Mouse (Mus musculus) MEL (cell line): Measurements from ENCODE around the gene Amz1. TPM values are rescaled to one million over a fixed set of nuclear protein-coding genes. Genes with fewer than 3 reads are reported as not detected.

Experiments
- DNase-seq: peaks from one replicate; pipeline ENCODE4 v3.0.0; 2011; ENCODE audit warnings: low read depth, low spot score
- H3K27ac ChIP-seq: 2 replicates; pipeline ENCODE4 v1.5.1; 2012; ENCODE audit warnings: low read depth, mild to moderate bottlenecking, control low read depth, low read length, moderate library complexity; ENCODE audit not compliant: control insufficient read depth
- H3K27me3 ChIP-seq, 2 experiments: fragments of 150-350 bp in 1 of 2; sonication (generic) in 1 of 2; 2 replicates each; pipeline ENCODE4 v1.6.1; 2012; ENCODE audit warnings: low read length in 2 of 2, mild to moderate bottlenecking in 2 of 2, improper control_type of control experiment in 1 of 2, moderate library complexity in 1 of 2; ENCODE audit not compliant: insufficient read depth in 2 of 2, control insufficient read depth in 1 of 2
- H3K36me3 ChIP-seq, 2 experiments: 2 replicates each; pipeline ENCODE4 v1.6.1; 2012 to 2014; ENCODE audit warnings: low read length in 2 of 2, improper control_type of control experiment in 1 of 2, inconsistent platforms in 1 of 2, mild to moderate bottlenecking in 1 of 2; ENCODE audit not compliant: insufficient read depth in 2 of 2, control insufficient read depth in 1 of 2
- H3K4me1 ChIP-seq, 2 experiments: fragments of 150-350 bp in 1 of 2; sonication (generic) in 1 of 2; 2 replicates each; pipeline ENCODE4 v1.6.1; 2012; ENCODE audit warnings: low read length in 2 of 2, improper control_type of control experiment in 1 of 2, mild to moderate bottlenecking in 1 of 2; ENCODE audit not compliant: insufficient read depth in 2 of 2, control insufficient read depth in 1 of 2
- H3K4me3 ChIP-seq, 2 experiments: fragments of 150-350 bp in 1 of 2; sonication (generic) in 1 of 2; 2 replicates each; pipeline ENCODE4 v1.5.1; 2012; ENCODE audit warnings: low read depth in 2 of 2, low read length in 2 of 2, mild to moderate bottlenecking in 2 of 2, moderate library complexity in 2 of 2, control low read depth in 1 of 2, improper control_type of control experiment in 1 of 2; ENCODE audit not compliant: control insufficient read depth in 1 of 2, insufficient read depth in 1 of 2
- H3K79me2 ChIP-seq: 2 replicates; pipeline ENCODE4 v1.6.1; 2012; ENCODE audit warnings: mild to moderate bottlenecking, low read length, moderate library complexity; ENCODE audit not compliant: control insufficient read depth, poor library complexity, insufficient read depth
- H3K9ac ChIP-seq: 2 replicates; pipeline ENCODE4 v1.6.1; 2012; ENCODE audit warnings: low read depth, mild to moderate bottlenecking, control low read depth, low read length, moderate library complexity; ENCODE audit not compliant: control insufficient read depth, poor library complexity, severe bottlenecking
- H3K9me3 ChIP-seq: fragments of 150-350 bp; sonication (generic); replicated peaks from 2 replicates; pipeline ENCODE4 v1.6.1; 2012; ENCODE audit warnings: mild to moderate bottlenecking, low read length, improper control_type of control experiment, moderate library complexity; ENCODE audit not compliant: insufficient read depth
- BHLHE40 ChIP-seq: IDR thresholded peaks from 2 replicates; pipeline ENCODE4 v1.6.1; 2012; ENCODE audit warnings: low read depth, mild to moderate bottlenecking, inconsistent platforms, low read length, improper control_type of control experiment, borderline replicate concordance
- CHD1 ChIP-seq: IDR thresholded peaks from 2 replicates; pipeline ENCODE4 v1.6.1; 2012; ENCODE audit warnings: low read depth, mild to moderate bottlenecking, inconsistent platforms, low read length, improper control_type of control experiment
- CHD2 ChIP-seq: IDR thresholded peaks from 2 replicates; pipeline ENCODE4 v1.6.1; 2011; ENCODE audit warnings: low read length, improper control_type of control experiment
- CTCF ChIP-seq, 3 experiments: IDR thresholded peaks in 2 of 3; conservative IDR thresholded peaks in 1 of 3; 2 replicates each; pipeline ENCODE4 v1.5.1; 2011 to 2012; ENCODE audit warnings: low read length in 3 of 3, low read depth in 2 of 3, mild to moderate bottlenecking in 2 of 3, improper control_type of control experiment in 1 of 3, inconsistent platforms in 1 of 3, mixed read lengths in 1 of 3, moderate library complexity in 1 of 3; ENCODE audit not compliant: control insufficient read depth in 1 of 3, insufficient read depth in 1 of 3, poor library complexity in 1 of 3, severe bottlenecking in 1 of 3
- E2F4 ChIP-seq: IDR thresholded peaks from 2 replicates; pipeline ENCODE4 v1.6.1; 2011; ENCODE audit warnings: low read depth, low read length, improper control_type of control experiment, borderline replicate concordance
- ELF1 ChIP-seq: IDR thresholded peaks from 2 replicates; pipeline ENCODE4 v1.6.1; 2014; ENCODE audit warnings: low read depth, mild to moderate bottlenecking, inconsistent platforms, low read length, improper control_type of control experiment, moderate library complexity
- EP300 ChIP-seq, 2 experiments: IDR thresholded peaks; 2 replicates each; pipeline ENCODE4 v1.6.1; 2011; ENCODE audit warnings: improper control_type of control experiment in 2 of 2, low read length in 2 of 2, low read depth in 1 of 2, mild to moderate bottlenecking in 1 of 2
- ETS1 ChIP-seq: IDR thresholded peaks from 2 replicates; pipeline ENCODE4 v1.6.1; 2012; ENCODE audit warnings: low read depth, mild to moderate bottlenecking, inconsistent platforms, low read length, improper control_type of control experiment, moderate library complexity
- GABPA ChIP-seq: IDR thresholded peaks from 2 replicates; pipeline ENCODE4 v1.6.1; 2012; ENCODE audit warnings: low read depth, mild to moderate bottlenecking, inconsistent platforms, low read length, improper control_type of control experiment, moderate library complexity
- GATA1 ChIP-seq: IDR thresholded peaks from 2 replicates; pipeline ENCODE4 v1.6.1; 2011; ENCODE audit warnings: low read depth, low read length, improper control_type of control experiment
- HCFC1 ChIP-seq: IDR thresholded peaks from 2 replicates; pipeline ENCODE4 v1.6.1; 2012; ENCODE audit warnings: low read depth, mild to moderate bottlenecking, inconsistent platforms, low read length, improper control_type of control experiment, moderate library complexity
- JUND ChIP-seq: IDR thresholded peaks from 2 replicates; pipeline ENCODE4 v1.6.1; 2011; ENCODE audit warnings: low read depth, mild to moderate bottlenecking, improper control_type of control experiment, low read length
- KAT2A ChIP-seq: conservative IDR thresholded peaks from 2 replicates; pipeline ENCODE4 v1.6.1; 2012; ENCODE audit warnings: low read depth, low read length, improper control_type of control experiment, inconsistent platforms
- MAFK ChIP-seq: IDR thresholded peaks from 2 replicates; pipeline ENCODE4 v1.6.1; 2011; ENCODE audit warnings: low read depth, mild to moderate bottlenecking, low read length, improper control_type of control experiment, borderline replicate concordance
- MAX ChIP-seq: IDR thresholded peaks from 2 replicates; pipeline ENCODE4 v1.6.1; 2011; ENCODE audit warnings: low read length, improper control_type of control experiment
- MAZ ChIP-seq: IDR thresholded peaks from 2 replicates; pipeline ENCODE4 v1.6.1; 2012; ENCODE audit warnings: low read depth, mild to moderate bottlenecking, inconsistent platforms, low read length, improper control_type of control experiment
- MEF2A ChIP-seq: IDR thresholded peaks from 2 replicates; pipeline ENCODE4 v1.6.1; 2014; ENCODE audit warnings: low read depth, mild to moderate bottlenecking, inconsistent platforms, low read length, improper control_type of control experiment; ENCODE audit not compliant: poor library complexity, insufficient replicate concordance, severe bottlenecking; ENCODE audit errors: extremely low read depth
- MXI1 ChIP-seq: IDR thresholded peaks from 2 replicates; pipeline ENCODE4 v1.6.1; 2011; ENCODE audit warnings: mild to moderate bottlenecking, low read depth, low read length, improper control_type of control experiment
- MYB ChIP-seq: IDR thresholded peaks from 2 replicates; pipeline ENCODE4 v1.6.1; 2011; ENCODE audit warnings: mild to moderate bottlenecking, low read depth, low read length, improper control_type of control experiment
- MYC ChIP-seq: IDR thresholded peaks from 2 replicates; pipeline ENCODE4 v1.6.1; 2011; ENCODE audit warnings: low read depth, mild to moderate bottlenecking, low read length, improper control_type of control experiment, moderate library complexity
- NELFE ChIP-seq: IDR thresholded peaks from 2 replicates; pipeline ENCODE4 v1.6.1; 2011; ENCODE audit warnings: low read depth, low read length, improper control_type of control experiment
- POLR2A ChIP-seq, 2 experiments: IDR thresholded peaks; 2 replicates each; pipeline ENCODE4 v1.6.1; 2011 to 2012; ENCODE audit warnings: low read length in 2 of 2, mild to moderate bottlenecking in 2 of 2, control low read depth in 1 of 2, improper control_type of control experiment in 1 of 2, low read depth in 1 of 2, moderate library complexity in 1 of 2; ENCODE audit not compliant: control insufficient read depth in 1 of 2, insufficient read depth in 1 of 2, poor library complexity in 1 of 2
- POLR2AphosphoS2 ChIP-seq: IDR thresholded peaks from 2 replicates; pipeline ENCODE4 v1.6.1; 2011; ENCODE audit warnings: low read length, improper control_type of control experiment
- POLR2AphosphoS5 ChIP-seq: IDR thresholded peaks from 2 replicates; pipeline ENCODE4 v1.6.1; 2012; ENCODE audit warnings: low read depth, borderline replicate concordance, mild to moderate bottlenecking, inconsistent platforms, low read length, moderate library complexity, mixed read lengths
- RAD21 ChIP-seq: IDR thresholded peaks from 2 replicates; pipeline ENCODE4 v1.6.1; 2011; ENCODE audit warnings: mild to moderate bottlenecking, low read depth, low read length, improper control_type of control experiment
- RCOR1 ChIP-seq: IDR thresholded peaks from 2 replicates; pipeline ENCODE4 v1.6.1; 2012; ENCODE audit warnings: low read depth, mild to moderate bottlenecking, inconsistent platforms, low read length, improper control_type of control experiment
- SIN3A ChIP-seq: IDR thresholded peaks from 2 replicates; pipeline ENCODE4 v1.6.1; 2012; ENCODE audit warnings: low read length, improper control_type of control experiment, inconsistent platforms
- SMC3 ChIP-seq: IDR thresholded peaks from 2 replicates; pipeline ENCODE4 v1.6.1; 2011; ENCODE audit warnings: low read depth, low read length, improper control_type of control experiment
- TAL1 ChIP-seq: IDR thresholded peaks from 2 replicates; pipeline ENCODE4 v1.6.1; 2012; ENCODE audit warnings: mild to moderate bottlenecking, inconsistent platforms, low read length, moderate library complexity, mixed read lengths
- TBP ChIP-seq: IDR thresholded peaks from 2 replicates; pipeline ENCODE4 v1.8.0; 2011; ENCODE audit warnings: low read depth, low read length, improper control_type of control experiment
- TCF12 ChIP-seq: IDR thresholded peaks from 2 replicates; pipeline ENCODE4 v1.6.1; 2014; ENCODE audit warnings: low read depth, mild to moderate bottlenecking, inconsistent platforms, low read length, improper control_type of control experiment, moderate library complexity
- UBTF ChIP-seq: IDR thresholded peaks from 2 replicates; pipeline ENCODE4 v1.6.1; 2012; ENCODE audit warnings: low read depth, mild to moderate bottlenecking, inconsistent platforms, low read length, improper control_type of control experiment, moderate library complexity, borderline replicate concordance; ENCODE audit not compliant: insufficient read depth
- USF1 ChIP-seq: IDR thresholded peaks from 2 replicates; pipeline ENCODE4 v1.6.1; 2014; ENCODE audit warnings: low read depth, mild to moderate bottlenecking, inconsistent platforms, low read length, improper control_type of control experiment, moderate library complexity
- USF2 ChIP-seq, 2 experiments: IDR thresholded peaks; 2 replicates each; pipeline ENCODE4 v1.6.1; 2011 to 2012; ENCODE audit warnings: improper control_type of control experiment in 2 of 2, low read length in 2 of 2, borderline replicate concordance in 1 of 2, inconsistent platforms in 1 of 2, low read depth in 1 of 2, mild to moderate bottlenecking in 1 of 2; ENCODE audit not compliant: insufficient read depth in 1 of 2
- ZC3H11A ChIP-seq: IDR thresholded peaks from 2 replicates; pipeline ENCODE4 v1.6.1; 2012; ENCODE audit warnings: low read depth, mild to moderate bottlenecking, inconsistent platforms, low read length, improper control_type of control experiment
- ZKSCAN1 ChIP-seq: IDR thresholded peaks from 2 replicates; pipeline ENCODE4 v1.6.1; 2012; ENCODE audit warnings: low read depth, mild to moderate bottlenecking, inconsistent platforms, low read length, improper control_type of control experiment, moderate library complexity
- ZNF384 ChIP-seq: IDR thresholded peaks from 2 replicates; pipeline ENCODE4 v1.6.1; 2012; ENCODE audit warnings: low read depth, mild to moderate bottlenecking, inconsistent platforms, low read length, improper control_type of control experiment
- polyA plus RNA-seq, 2 experiments: library from polyadenylated mRNA; stranded (reverse) in 1 of 2; unstranded in 1 of 2; fragments of >175 nt in 1 of 2; fragments of >200 nt in 1 of 2; gene quantifications; 2 replicates each; pipeline versions ENCODE4 v1.2.1 to v1.2.4; 2012; ENCODE audit warnings: low replicate concordance in 2 of 2, low read depth in 1 of 2; ENCODE audit not compliant: insufficient read length in 2 of 2, insufficient read depth in 1 of 2, missing spikeins in 1 of 2
- total RNA-seq: library from RNA; depleted of rRNA; stranded (reverse); fragments of 300-350 nt; gene quantifications from 2 replicates; pipeline ENCODE4 v1.2.3, GENCODE M21; 2012

The Amz1 gene
- total and polyA plus RNA-seq, 3 experiments: 0.68 to 1.7 TPM; not detected in 1

DNA sequence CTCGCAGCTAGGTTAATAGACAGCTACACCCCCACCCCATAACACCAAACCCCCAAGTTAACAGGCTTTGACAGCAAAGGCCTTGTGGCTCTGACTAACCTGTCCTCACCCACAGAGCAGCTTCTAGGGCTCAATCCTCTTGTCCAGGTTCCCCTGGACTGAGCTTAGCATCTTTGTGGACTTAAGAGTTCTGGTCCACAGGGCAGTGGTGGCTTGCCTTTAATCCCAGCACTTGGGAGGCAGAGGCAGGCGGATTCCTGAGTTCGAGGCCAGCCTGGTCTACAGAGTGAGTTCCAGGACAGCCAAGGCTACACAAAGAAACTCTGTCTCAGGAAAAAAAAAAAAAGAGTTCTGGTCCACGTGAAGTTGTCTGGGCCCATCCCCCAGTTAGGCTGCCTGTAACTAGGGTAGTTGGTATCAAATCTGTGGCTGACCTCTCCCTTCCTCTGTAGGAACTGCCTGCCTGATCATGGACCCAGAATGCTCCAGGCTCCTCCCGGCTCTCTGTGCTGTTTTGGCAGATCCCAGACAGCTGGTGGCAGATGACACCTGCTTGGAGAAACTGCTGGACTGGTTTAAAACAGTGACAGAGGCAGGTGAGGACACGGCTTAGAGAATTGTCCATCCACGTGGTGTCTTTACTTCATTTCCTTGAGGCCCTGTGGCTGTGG, 18.3 kb upstream of the Amz1 start:
- Histone ChIP-seq H3K27me3 (no peaks in the 10 kb centered on the region), H3K4me3 (peak overlapping the region; percentile 73 to 96), H3K27ac (peak overlapping the region; percentile 84), H3K36me3 (peaks cover 0 to 20% of the 10 kb centered on the region in 2 experiments; a peak in 3 of 4 replicates), H3K9me3 (no peaks in the 10 kb centered on the region), H3K9ac (peak overlapping the region; percentile 78), H3K79me2 (peaks cover 4% of the 10 kb centered on the region; the same call in 1 of the 2 replicates), H3K4me1 (peaks cover 0 to 19% of the 10 kb centered on the region in 2 experiments; a peak in 3 of 4 replicates)
- peak; percentile 56 for DNase-seq
- TF ChIP-seq NELFE: peak; percentile 16; the same call in 1 of the 2 replicates
- TF ChIP-seq EP300 (IDR thresholded peaks at IDR 0.05; ENCODE audit: low read depth in 1 of 2, low read length in 2 of 2): peak in 1 of 2 experiments; percentile 24; a peak in 1 of 4 replicates
- TF ChIP-seq POLR2A (IDR thresholded peaks at IDR 0.05; ENCODE audit: control insufficient read depth in 1 of 2, insufficient read depth in 1 of 2, low read depth in 1 of 2, low read length in 2 of 2, poor library complexity in 1 of 2): no peak
- TF ChIP-seq ZKSCAN1: no peak
- no peak for TF ChIP-seq USF2 (IDR thresholded peaks at IDR 0.05; ENCODE audit: borderline replicate concordance in 1 of 2, insufficient read depth in 1 of 2, low read depth in 1 of 2, low read length in 2 of 2)
- no peak for TF ChIP-seq CHD2
- TF ChIP-seq SMC3: no peak
- no peak for TF ChIP-seq CTCF (IDR thresholded peaks at IDR 0.05 in 2 of 3, conservative IDR thresholded peaks at IDR 0.05 in 1 of 3; ENCODE audit: control insufficient read depth in 1 of 3, insufficient read depth in 1 of 3, low read depth in 2 of 3, low read length in 3 of 3, poor library complexity in 1 of 3, severe bottlenecking in 1 of 3)
- TF ChIP-seq GABPA: no peak
- TF ChIP-seq USF1: 0 out of 2 replicates have a peak, but pooled peaks have one; percentile 8
- no peak for TF ChIP-seq MAZ
- no peak for TF ChIP-seq E2F4
- TF ChIP-seq CHD1: no peak
- peak; percentile 70 for TF ChIP-seq MXI1
- no peak for TF ChIP-seq JUND
- TF ChIP-seq ZC3H11A: no peak
- TF ChIP-seq MAFK: no peak
- TF ChIP-seq ETS1: no peak
- peak; percentile 67 for TF ChIP-seq ZNF384
- TF ChIP-seq MYB: no peak
- 0 out of 2 replicates have a peak, but pooled peaks have one; percentile 15 for TF ChIP-seq TCF12
- TF ChIP-seq SIN3A: peak; percentile 68
- peak; percentile 24; the same call in 1 of the 2 replicates for TF ChIP-seq MYC
- peak; percentile 26; the same call in 1 of the 2 replicates for TF ChIP-seq MAX
- TF ChIP-seq POLR2AphosphoS5: no peak
- TF ChIP-seq MEF2A: no peak
- TF ChIP-seq TAL1: no peak
- no peak for TF ChIP-seq BHLHE40
- no peak for TF ChIP-seq RCOR1
- TF ChIP-seq POLR2AphosphoS2: no peak
- TF ChIP-seq KAT2A: no peak
- no peak for TF ChIP-seq ELF1
- 0 out of 2 replicates have a peak, but pooled peaks have one; percentile 20 for TF ChIP-seq HCFC1
- no peak for TF ChIP-seq GATA1
- no peak for TF ChIP-seq RAD21
- TF ChIP-seq TBP: no peak
- TF ChIP-seq UBTF: no peak
